Mouse (Mus musculus) embryonic facial prominence, embryonic 11.5 days (tissue): Measurements from ENCODE around the gene Eva1b. TPM values are rescaled to one million over a fixed set of nuclear protein-coding genes. Genes with fewer than 3 reads are reported as not detected.

ENCODE experiments used
- ATAC-seq: fragments of 200-750 bp; cut with Nextera tagmentation; replicated peaks from 2 replicates; pipeline ENCODE4 v1.8.0; 2017; ENCODE audit warnings: low read depth; ENCODE audit not compliant: insufficient number of reproducible peaks, low FRiP score, low TSS enrichment
- DNase-seq: peaks from one replicate; pipeline ENCODE4 v3.0.0-alpha.2; 2015; ENCODE audit warnings: low spot score
- H3K27ac ChIP-seq: fragments of 300-500 bp; sonication (generic); replicated peaks from 2 replicates; pipeline ENCODE4 v1.5.1; 2014; ENCODE audit warnings: mild to moderate bottlenecking, low read depth, low read length, control low read depth
- H3K27me3 ChIP-seq: fragments of 300-500 bp; sonication (generic); 2 replicates; pipeline ENCODE4 v1.6.1; 2014; ENCODE audit warnings: mild to moderate bottlenecking, low read length, moderate library complexity, mixed read lengths; ENCODE audit not compliant: control insufficient read depth, insufficient read depth
- H3K36me3 ChIP-seq: fragments of 300-500 bp; sonication (generic); replicated peaks from 2 replicates; pipeline ENCODE4 v1.6.1; 2014; ENCODE audit warnings: low read depth, mild to moderate bottlenecking, low read length, moderate library complexity, mixed read lengths; ENCODE audit not compliant: control insufficient read depth, insufficient read depth
- H3K4me1 ChIP-seq: fragments of 300-500 bp; sonication (generic); 2 replicates; pipeline ENCODE4 v1.6.1; 2014; ENCODE audit warnings: low read length, mixed read lengths; ENCODE audit not compliant: control insufficient read depth, insufficient read depth
- H3K4me2 ChIP-seq: fragments of 300-500 bp; sonication (generic); 2 replicates; pipeline ENCODE4 v1.6.1; 2014; ENCODE audit warnings: low read depth, mild to moderate bottlenecking, control low read depth, low read length, moderate library complexity
- H3K4me3 ChIP-seq: fragments of 300-500 bp; sonication (generic); 2 replicates; pipeline ENCODE4 v1.5.1; 2014; ENCODE audit warnings: low read depth, low read length, control low read depth
- H3K9ac ChIP-seq: fragments of 300-500 bp; sonication (generic); replicated peaks from 2 replicates; pipeline ENCODE4 v1.6.1; 2014; ENCODE audit warnings: mild to moderate bottlenecking, control low read depth, low read length
- H3K9me3 ChIP-seq: fragments of 300-500 bp; sonication (generic); replicated peaks from 2 replicates; pipeline ENCODE4 v1.6.1; 2016; ENCODE audit warnings: mild to moderate bottlenecking, low read length, inconsistent platforms, mixed read lengths; ENCODE audit not compliant: control insufficient read depth
- WGBS: fragments of 180-500 bp; shearing (Covaris S2); extraction: QIAGEN DNeasy Blood & Tissue Kit; methylation state at CpG from one replicate; pipeline ENCODE4 v1.1.7; 2014; 5-methylcytosine and 5-hydroxymethylcytosine counted together
- polyA plus RNA-seq: library from polyadenylated mRNA; unstranded; fragments of >200 nt; fragmentation: Nextera tagmentation; extraction: Ambion mirVana; gene quantifications from 2 replicates; pipeline ENCODE4 v1.2.1, GENCODE M21; 2014

The Eva1b gene
- polyA plus RNA-seq, 1 experiment from 2014 or later, result 48.9 TPM

GRCm38 (mm10) chr4:126146974-126147532 is 491 bp upstream of the Eva1b start:
- no peak overlapping the region for H3K4me3 ChIP-seq
- H3K4me2 ChIP-seq, result peak overlapping the region; percentile 91
- H3K27ac ChIP-seq, result peak overlapping the region; percentile 85
- DNase-seq, result peak; percentile 27
- H3K4me1 ChIP-seq, result peaks cover 14% of the 10 kb centered on the region
- H3K27me3 ChIP-seq, result no peaks in the 10 kb centered on the region
- ATAC-seq, result no peak
- no peaks in the 10 kb centered on the region for H3K9me3 ChIP-seq
- WGBS, result 26% methylated on average over 9 of the region's 9 CpGs
- H3K36me3 ChIP-seq, result no peaks in the 10 kb centered on the region
- H3K9ac ChIP-seq, result no peak overlapping the region; the same call in 1 of the 2 replicates

- Histone ChIP-seq H3K27me3 (no peaks in the 10 kb centered on the region), H3K9me3 (no peaks in the 10 kb centered on the region), H3K4me2 (peak overlapping the region; percentile 91), H3K36me3 (no peaks in the 10 kb centered on the region), H3K27ac (peak overlapping the region; percentile 85), H3K4me1 (peaks cover 14% of the 10 kb centered on the region), H3K9ac (peak overlapping the region; percentile 73), H3K4me3 (peak overlapping the region; percentile 63)
- ATAC-seq, result 0 out of 2 replicates have a peak, but pooled peaks have one; percentile 13
- WGBS, result under 1% methylated on average over 60 of the region's 67 CpGs
- DNase-seq, result peak; percentile 77
These were observed 817 bp downstream of the Eva1b start for GRCm38 (mm10) chr4:126148161-126148961.

DNA sequence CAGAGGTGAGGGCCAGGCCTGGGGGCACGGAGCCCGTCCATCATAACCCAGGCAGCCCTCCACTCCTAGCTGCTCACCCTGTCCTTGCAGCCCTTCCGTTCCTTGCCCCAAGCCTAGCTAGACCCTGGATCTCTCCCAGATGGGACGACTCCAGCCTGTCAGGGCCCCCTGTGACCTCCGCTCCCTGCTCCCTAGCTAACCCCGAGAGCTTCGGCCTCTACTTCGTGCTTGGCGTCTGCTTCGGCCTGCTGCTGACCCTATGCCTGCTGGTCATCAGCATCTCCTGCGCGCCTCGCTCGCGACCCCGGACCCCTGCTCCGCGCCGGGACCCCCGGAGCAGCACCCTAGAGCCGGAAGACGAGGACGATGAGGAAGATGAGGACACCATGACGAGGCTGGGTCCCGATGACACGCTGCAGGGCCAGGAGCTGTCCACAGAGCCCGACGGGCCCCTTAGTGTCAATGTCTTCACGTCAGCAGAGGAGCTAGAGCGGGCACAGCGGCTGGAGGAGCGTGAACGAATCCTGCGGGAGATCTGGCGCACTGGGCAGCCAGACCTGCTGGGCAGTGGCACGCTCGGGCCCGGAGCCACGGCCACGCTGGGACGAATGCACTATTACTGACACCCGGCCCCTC is 1.6 kb downstream of the Eva1b start:
- Histone ChIP-seq H3K4me3 (peak overlapping the region; percentile 63), H3K4me2 (peak overlapping the region; percentile 91), H3K9me3 (no peaks in the 10 kb centered on the region), H3K27me3 (no peaks in the 10 kb centered on the region), H3K4me1 (peaks cover 14% of the 10 kb centered on the region), H3K9ac (peak overlapping the region; percentile 73), H3K36me3 (no peaks in the 10 kb centered on the region), H3K27ac (peak overlapping the region; percentile 85)
- DNase-seq (no peak), ATAC-seq (0 out of 2 replicates have a peak, but pooled peaks have one; percentile 10)
- 7% methylated on average over 42 of the region's 42 CpGs for WGBS

DNA sequence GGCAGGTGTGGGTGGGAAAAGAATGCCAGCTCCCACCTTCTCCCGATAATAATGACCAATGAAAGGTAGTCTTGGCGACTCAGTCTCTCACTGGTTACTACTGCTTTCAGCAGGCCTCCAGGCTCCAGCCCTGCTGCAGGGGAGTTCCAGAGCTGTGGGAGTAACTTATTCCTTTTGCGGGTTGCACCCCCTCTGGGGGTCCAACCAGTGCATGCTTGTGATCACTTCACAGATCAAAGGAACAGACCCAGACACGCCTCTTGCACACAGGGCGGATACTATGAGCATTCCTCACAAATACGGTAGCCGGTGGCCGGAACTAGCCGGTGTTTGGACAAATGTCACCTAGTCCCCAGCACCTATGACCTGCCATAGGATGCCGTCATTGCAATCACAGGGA is 2.3 kb downstream of the Eva1b start:
- peak overlapping the region; percentile 91 for H3K4me2 ChIP-seq
- no peaks in the 10 kb centered on the region for H3K36me3 ChIP-seq
- peak overlapping the region; percentile 85 for H3K27ac ChIP-seq
- 11% methylated on average over 10 of the region's 10 CpGs for WGBS
- peak overlapping the region; percentile 73 for H3K9ac ChIP-seq
- H3K4me1 ChIP-seq, result peaks cover 14% of the 10 kb centered on the region
- ATAC-seq (peak; percentile 19), DNase-seq (peak; percentile 39)
- H3K4me3 ChIP-seq, result peak overlapping the region; percentile 63
- H3K9me3 ChIP-seq, result no peaks in the 10 kb centered on the region
- H3K27me3 ChIP-seq, result no peaks in the 10 kb centered on the region

GRCm38 (mm10) chr4:126150297-126150948 is 2.9 kb downstream of the Eva1b start:
- DNase-seq (peak; percentile 98), ATAC-seq (peak; percentile 89)
- H3K4me1 ChIP-seq, result peaks cover 14% of the 10 kb centered on the region
- WGBS, result 12% methylated on average over 16 of the region's 16 CpGs
- H3K27ac ChIP-seq, result peak overlapping the region; percentile 85
- no peaks in the 10 kb centered on the region for H3K27me3 ChIP-seq
- no peaks in the 10 kb centered on the region for H3K36me3 ChIP-seq
- H3K9ac ChIP-seq, result peak overlapping the region; percentile 7; the same call in 1 of the 2 replicates
- peak overlapping the region; percentile 91 for H3K4me2 ChIP-seq
- H3K9me3 ChIP-seq, result no peaks in the 10 kb centered on the region
- peak overlapping the region; percentile 63 for H3K4me3 ChIP-seq

GRCm38 (mm10) chr4:126150949-126151320 is 3.4 kb downstream of the Eva1b start:
- Histone ChIP-seq H3K4me3 (no peak overlapping the region), H3K4me1 (peaks cover 14% of the 10 kb centered on the region), H3K36me3 (no peaks in the 10 kb centered on the region), H3K9ac (peak overlapping the region; percentile 7; the same call in 1 of the 2 replicates), H3K27ac (peak overlapping the region; percentile 66), H3K27me3 (no peaks in the 10 kb centered on the region), H3K9me3 (no peaks in the 10 kb centered on the region), H3K4me2 (peak overlapping the region; percentile 30)
- DNase-seq (no peak), ATAC-seq (no peak)
- WGBS, result 43% methylated on average over 6 of the region's 6 CpGs

DNA sequence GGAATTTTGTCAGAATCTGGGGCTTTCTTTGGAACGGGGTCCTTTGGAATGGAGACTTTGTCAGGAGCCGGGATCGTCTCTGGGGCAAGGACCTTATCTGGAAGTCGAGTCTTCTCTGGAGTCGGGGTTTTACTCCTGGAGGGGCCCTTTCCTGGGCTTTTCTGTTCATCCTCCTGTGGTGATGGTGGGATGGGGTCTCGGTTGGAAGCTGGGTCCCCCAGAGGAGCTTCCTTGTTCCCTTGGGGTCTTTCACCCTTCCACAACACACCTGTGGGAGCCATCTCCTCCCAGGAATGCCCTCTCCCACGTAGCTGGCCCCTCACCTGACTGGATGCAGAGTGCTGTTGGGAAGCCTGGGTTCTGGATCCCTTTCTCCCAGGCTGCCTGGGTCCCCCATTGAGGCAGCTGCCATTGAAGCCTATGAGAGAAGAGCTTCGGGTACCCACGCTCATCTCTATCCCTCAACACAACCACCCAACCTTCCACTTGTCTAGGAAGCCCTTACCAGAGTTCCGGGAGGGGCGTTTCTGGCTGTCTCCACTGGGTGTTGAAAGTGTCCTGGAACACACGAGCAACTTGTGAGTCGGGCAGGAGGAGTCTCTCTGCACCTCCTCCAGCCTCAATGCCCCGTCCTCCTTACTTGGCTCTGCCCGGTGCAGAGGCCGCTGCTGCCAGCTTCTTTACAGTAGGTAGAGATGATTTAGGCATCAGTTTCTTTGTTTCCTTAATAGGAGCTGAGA is 4.3 kb downstream of the Eva1b start:
- no peak overlapping the region; the same call in 1 of the 2 replicates for H3K4me2 ChIP-seq

More for the DNA sequence above, 4.3 kb downstream of the Eva1b start:
- Histone ChIP-seq H3K27ac (no peak overlapping the region), H3K9ac (no peak overlapping the region), H3K36me3 (no peaks in the 10 kb centered on the region), H3K4me3 (no peak overlapping the region), H3K9me3 (no peaks in the 10 kb centered on the region), H3K4me1 (peaks cover 14% of the 10 kb centered on the region), H3K27me3 (no peaks in the 10 kb centered on the region)
- DNase-seq (no peak), ATAC-seq (no peak)
- WGBS, result 80% methylated on average over 16 of the region's 16 CpGs
